Mouse (Mus musculus) heart, adult 8-10 months (tissue): Measurements from ENCODE around the gene Gsg1l. TPM values are rescaled to one million over a fixed set of nuclear protein-coding genes. Genes with fewer than 3 reads are reported as not detected.

Experiments
- DNase-seq: peaks from one replicate; pipeline ENCODE4 v3.0.0; 2022; ENCODE audit warnings: low spot score
- total RNA-seq, 4 experiments: library from RNA; stranded (reverse); gene quantifications; 2 replicates each; pipeline ENCODE4 v1.2.4; 2022

Gsg1l gene
- total RNA-seq, 4 experiments from 2014 or later: 10.3 to 15.2 (median 13.1) TPM

DNA sequence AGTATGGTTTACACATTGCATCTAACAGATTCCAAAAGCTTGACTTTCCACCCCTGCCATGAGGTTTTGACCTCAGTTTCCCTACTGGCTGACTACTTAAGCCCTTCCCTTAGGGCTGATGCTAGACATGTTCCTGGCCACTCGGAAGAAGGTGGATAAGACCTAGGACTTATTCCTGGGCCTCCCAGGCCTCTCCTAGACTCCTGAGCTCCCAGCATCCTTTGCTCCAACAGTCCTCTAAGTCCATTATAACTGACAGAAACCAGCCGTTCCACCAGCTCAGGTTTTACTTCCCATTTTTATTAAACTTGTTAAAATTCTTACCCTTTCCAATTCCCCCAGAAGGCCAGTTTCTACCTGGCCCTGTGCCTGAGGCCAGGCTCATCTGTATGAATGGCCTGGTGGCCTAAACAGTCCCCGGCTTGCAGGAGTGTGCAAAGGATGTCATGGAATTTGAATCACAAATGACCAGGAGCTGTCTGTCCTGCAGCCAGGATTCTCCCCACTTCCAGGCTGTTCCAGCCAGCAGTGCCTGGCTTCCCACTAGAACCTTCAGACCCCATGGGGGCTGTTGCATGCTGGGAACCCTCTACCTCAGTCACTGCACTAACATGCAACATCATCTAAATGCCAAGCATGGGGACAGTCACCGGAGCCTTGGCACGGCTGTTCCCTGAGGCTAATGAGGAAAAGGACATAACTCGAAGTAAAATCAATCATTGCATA is 139.7 kb downstream of the Gsg1l start:
- no peak for DNase-seq

DNA sequence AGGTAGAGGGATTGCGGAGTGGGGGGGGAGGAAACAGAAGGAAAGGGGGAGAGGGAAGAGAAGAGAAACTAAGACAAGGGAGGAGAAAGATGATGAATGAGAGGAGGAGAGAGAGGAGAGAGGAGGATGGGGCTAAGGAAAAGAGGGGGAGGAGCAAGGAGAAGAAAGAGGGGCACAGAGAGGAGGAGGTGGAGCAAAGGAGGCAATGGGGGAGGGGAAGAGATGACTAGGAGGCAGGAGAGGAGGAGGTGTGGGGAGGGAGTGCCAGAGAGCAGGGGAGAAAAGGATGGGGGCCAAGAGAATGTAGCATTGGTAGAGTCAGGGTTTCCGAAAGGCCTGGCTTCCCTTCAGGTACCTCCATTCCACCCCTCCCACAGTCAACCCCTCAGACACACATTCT is 147.9 kb downstream of the Gsg1l start:
- no peak for DNase-seq

DNA sequence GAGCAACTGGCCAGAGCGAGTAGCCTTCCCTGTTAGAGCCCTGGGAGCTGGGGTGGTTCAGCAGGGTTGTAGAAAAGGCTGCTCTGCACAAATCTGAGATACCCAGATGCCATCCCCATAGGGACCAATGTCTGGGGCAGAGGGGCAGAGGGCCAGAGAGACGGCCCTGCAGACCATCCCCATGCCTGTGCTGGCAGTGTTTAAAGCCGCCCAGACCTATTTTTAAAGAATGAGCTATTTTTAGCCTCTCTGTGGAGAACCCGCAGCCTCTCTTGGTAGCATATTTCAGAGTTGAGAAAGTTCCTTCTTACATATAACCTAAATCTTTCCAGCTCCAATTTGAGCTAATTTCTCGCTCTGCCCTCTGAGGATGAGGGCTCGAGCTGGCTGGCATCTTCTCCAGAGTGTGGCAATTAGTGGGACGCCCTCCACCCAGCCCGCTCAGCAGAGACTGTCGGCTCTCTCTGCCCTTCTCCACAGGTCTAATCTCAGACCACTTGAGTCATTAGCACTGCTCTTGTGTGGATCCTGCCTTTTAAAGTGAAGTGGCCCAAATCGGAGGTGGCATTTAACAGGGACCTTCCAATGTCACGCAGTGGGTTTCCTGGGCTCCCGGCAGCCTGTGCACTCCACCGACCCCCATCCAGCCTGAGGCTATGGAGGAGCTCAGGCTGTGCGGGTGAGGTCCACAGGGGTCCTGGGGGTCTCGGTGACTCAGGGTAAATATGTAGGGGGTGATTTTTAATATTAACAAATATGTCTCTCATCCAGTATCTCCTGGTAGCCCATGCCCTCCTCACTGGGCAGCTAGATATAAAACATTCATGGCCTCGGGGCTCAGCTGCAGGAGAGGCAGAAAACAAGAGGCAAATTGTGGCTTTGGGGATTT is 148.6 kb downstream of the Gsg1l start:
- peak; percentile 12 for DNase-seq

DNA sequence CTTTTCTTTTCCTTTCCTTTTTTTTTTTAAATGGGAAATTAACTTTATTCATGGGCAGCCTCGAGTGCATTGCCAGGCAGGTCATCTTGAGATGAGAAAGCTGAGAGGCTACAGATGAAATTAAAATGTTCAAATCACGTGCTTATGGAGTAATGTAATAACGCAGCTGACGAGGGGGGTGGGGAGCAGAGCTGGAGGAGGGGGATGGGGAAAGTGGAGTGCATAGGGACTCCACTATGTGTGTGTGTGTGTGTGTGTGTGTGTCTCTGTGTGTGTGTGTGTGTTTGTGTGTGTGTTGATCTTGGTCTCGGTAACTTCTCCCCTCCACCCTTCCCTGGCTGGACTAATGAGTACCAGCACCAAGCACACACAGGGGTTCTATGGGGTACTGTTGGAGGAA is 150.6 kb downstream of the Gsg1l start:
- DNase-seq: no peak

DNA sequence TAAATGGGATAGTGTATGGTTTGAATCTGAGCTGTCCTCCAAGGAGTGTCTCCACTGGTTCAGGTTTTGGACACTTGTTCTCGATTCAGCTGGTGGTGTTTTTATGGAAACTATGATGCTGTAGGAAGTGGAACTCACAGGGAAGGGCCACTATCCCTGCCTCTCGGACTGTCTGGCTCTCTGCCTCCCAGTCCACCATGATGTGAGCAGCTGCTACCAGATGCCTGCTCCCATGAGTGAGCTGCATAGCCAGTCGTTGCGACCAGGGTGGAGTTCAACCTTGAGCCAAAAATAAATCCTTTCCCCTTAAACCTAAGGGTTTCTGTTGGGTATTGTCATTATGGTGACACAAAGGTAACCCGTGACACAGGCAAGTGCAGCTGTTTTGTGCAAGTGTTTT is 158.2 kb downstream of the Gsg1l start:
- no peak for DNase-seq

DNA sequence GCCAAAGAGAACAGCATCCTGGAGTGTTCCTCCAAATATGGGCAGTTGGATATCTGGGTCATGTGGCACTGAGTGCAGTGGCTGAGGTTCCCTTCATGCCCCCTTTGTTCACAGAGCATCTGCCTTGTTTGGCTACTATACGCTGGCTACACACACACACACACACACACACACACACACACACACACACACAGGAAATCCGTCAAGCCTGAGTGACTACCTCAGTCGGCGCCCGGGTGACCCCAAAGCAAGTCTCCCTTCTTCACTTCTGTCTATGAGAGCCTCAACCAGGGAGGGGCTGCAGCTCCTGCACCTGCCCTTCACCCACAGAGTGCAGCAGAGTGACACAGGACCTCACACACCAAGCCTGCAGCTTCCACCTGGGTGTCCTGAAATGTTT is 161.4 kb downstream of the Gsg1l start:
- DNase-seq: no peak

DNA sequence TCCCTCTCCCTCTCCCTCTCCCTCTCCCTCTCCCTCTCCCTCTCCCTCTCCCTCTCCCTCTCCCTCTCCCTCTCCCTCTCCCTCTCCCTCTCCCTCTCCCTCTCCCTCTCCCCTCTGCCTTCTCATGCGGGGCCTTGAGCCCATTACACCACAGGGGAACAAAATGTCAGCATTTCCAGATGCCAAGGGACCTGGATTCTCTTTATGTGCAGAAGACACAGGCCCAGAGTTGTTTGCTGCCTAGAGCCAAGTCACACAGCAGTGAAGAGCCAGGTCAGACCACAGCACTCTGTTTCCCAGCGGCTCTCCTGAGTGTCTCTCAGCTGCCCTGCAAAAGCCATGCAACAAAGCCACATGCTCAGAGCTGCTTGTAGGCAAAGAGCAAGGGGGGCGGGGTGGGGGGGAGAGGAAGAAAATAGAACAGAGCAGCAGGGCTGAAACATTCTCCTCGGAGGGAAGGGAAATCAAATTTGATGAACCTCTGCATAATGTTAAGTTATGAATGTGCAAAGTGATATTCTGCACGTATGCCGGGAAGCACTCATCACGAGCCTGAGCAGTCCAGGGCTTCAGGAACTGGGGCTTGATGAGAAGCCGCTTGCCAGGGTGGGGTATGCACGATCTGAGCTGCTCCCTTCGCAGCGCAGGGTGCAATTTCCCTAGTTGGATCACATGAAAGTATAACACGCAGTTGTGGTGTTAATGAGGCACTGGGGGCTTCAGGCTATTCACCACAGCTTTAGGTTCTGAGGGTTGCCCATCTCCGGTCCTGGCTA is 181.6 kb downstream of the Gsg1l start:
- no peak for DNase-seq

DNA sequence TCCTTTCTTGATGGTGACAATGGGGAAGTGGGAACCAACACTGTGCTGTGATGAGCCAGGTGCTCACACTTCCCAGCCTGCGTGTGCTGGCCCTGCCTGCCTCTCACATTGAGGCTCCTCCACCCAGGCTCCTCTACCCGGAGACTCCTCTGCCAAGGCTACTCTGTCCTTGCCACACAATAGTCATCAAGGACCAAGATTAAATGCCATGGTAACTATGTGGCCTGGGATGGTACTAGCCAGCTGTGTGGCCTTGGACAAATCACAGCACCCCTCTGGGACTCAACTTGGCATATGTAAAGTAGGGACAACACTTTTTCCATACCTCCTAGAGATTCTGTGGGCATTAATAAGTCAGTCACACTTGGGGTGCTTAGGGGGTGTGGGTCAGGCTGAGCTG is 182.3 kb downstream of the Gsg1l start:
- no peak for DNase-seq

DNA sequence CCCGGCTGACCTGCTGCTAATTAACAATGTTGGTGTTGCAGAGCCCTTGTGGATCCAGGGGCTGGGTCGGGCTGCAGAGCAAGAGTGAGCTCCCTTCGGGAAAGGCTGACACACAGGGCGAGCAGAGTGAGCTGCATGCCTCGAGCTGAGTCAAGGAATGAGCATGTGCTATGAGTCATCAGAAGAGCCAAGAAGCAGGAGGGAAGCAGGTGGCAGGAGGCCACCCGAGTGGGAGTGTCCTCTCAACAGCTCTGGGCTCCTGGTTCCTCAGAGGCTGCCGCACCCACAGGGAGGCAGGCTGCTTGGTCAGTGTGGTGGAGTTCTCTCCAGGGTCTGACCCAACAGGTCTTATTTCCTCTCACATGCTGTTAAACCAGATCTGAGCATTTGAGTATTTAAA is 183.2 kb downstream of the Gsg1l start:
- peak; percentile 31 for DNase-seq

DNA sequence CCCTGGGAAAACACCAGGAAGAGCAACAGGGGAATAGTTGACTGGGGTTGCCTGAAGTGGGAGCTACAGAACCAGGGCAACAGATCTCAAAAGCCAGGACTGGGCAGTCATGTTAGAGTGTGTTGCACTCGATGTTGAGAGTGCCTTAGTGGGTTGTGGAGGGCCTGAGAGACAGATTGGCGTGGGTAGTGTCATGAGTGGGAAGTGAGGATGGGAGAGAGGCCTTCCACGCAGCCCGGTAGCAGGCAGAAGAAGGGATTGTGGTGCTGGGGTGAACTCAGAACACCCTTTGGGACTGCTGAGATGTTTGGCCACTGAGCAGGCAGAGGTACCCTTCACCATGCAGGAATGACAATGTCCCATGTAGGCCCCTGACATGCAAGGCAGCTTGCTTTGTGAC is 185.2 kb downstream of the Gsg1l start:
- DNase-seq: no peak

DNA sequence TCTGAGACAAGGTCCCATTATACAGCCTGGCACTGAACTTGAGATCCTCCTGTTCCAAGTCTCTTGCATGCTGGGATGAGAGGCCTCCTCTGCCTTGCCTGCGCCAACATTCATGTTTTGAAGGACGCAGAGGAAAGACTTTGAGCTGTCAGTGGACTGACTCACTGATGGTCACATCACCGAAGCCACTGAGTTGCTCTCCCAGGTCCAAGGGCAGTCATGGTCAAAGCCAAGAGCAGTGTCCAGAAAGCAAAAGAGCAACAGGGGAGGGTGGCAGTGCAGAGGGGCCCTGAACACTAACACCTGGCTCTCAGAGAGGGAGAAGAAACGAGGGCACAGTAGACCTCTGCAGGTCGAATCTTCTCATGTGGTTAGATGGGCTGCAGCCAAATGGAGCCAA is 188.6 kb downstream of the Gsg1l start:
- no peak for DNase-seq

DNA sequence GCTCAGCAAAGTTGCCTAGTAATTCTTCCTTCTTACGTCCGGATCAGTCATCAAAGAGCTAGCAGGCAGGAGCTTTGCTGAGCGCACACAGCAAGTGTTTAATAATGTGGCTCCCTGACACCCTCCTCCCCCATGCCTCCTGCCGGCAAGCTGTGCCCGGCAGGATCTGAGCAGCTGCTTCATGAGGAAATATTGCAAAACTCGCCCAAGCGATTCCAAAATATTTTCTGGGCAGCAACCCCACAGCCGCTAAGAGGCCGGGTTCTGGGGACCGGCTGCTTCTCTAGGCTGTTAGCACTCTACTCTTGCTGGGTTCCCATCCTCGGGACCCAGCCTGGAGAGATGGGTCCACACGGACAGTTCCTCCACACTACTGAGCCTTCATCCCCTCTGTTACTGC is 193.8 kb downstream of the Gsg1l start:
- DNase-seq: peak; percentile 26

DNA sequence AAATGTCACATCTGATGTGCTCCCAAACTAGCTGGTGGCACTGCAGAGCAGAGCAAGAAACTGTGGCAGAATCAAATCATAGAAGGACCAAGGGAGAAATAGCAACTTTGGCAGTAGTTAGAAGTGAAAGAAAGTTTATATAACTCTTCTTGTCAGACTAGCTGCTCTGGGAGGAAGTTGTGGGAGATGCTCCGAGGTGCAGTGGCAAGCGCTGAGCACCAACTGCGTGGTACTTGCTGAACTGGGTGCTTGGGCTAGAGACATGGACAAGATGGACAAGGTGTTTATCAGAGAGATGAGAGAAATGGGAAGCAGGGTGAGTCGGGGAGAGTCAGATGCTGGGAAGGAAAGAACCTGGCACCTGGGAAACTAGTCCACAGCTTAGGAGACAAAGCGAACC is 194.4 kb downstream of the Gsg1l start:
- DNase-seq: no peak

DNA sequence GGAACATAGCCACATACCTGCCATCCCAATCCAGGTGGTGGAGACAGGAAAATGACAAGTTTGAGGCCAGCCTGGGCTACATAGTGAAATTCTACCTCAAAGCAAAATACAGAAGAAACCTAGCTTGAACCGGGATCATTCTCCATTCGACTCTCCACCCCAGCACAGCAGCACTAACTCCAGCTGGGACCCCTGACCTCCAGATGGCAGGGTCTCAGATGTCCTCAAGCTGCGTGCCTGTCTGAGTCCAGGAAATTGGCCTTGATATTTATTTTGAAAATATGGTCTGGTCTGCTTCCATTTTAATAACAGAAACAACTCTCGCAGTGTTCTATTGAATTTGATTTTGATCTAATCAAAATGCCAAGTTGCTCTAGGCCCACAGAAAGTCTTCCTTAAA is 195.1 kb downstream of the Gsg1l start:
- DNase-seq: no peak

DNA sequence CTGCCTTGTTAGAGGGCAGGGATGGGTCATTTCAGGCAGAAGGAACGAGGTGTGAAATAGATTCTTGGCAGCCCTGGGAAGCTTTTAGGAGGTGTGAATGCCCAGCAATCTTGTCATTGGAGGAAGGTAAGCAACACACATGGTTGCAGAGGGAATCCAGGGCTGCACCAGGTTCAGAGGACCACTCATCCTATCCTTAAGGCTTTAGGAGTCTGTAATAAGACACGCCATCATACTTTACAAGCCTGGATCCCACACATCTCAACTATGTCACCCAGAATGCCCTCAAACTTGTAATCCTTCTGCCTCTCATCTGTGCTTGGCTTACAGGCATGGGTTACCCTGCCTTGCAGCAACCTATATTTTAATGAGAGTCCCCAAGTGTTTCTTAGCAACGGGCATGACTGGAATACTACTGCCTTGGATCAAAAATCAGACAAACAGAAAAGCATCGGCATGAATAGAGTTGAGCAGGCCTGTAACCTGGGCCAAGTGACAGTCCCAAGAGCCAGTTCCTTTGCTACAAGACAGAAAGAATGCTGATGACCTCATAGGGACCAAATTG is 196.0 kb downstream of the Gsg1l start:
- DNase-seq: no peak

DNA sequence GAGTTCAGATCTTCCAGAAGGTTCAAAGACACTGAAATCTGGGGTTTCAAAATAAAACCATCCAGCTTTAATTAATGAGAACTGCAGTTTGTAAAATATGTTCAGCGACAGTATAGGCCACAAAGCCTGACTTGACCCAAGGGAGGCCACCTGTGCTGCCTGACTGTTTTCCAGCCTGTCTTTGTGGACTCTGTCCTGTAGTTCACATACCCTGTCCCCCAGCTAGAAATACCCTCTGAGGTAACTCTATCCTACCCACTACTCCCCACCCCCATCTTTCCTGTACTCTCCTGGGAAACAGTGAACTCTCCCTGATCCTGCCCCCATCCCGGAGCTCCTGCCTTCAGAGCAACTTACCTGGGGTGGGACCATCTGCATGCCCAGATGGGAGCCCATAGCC is 199.0 kb downstream of the Gsg1l start:
- DNase-seq: no peak

DNA sequence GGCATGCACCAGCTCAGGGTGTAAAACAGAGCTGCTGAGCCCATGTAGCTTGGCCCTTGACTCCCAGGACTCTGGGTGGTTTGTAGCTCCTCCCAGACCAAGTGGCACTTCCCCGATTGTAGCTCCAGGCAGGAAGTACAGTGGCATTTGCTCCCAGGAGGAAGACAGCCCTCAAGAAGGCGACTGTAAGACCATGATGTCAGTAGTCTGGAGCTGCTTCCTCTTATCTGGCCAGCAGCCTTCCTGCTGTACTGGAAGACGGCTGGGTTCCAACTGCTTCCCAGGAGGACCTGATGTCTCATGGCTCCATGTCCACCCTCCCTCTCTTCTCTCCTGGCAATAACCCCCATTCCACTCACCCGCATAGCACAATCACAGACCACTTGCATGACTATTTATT is 204.2 kb downstream of the Gsg1l start:
- peak; percentile 22 for DNase-seq

DNA sequence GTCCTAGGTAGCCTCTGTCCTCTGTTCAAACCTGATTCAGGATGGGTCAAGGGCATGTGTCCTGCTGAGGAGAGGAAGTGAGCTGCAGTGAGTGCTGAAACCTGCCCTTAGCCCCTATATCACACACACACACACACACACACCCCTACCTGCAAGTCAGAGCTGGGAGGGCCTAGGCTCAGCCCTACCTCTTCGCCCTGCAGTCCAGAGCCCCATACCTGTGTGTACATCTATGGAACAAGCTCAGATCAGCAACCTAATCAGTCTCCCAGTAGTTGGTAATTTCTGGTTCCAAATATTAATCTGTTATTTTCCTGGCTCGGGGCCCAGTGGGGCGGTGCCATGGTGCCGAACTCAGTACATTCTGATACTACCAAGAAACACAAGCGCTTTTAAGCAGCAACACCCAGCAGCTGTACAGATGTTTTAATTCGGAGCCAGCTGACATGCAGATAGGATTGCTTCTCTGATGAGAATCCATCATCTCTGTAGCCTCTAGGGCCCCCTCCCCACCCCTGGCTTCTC is 208.2 kb downstream of the Gsg1l start:
- DNase-seq: no peak

DNA sequence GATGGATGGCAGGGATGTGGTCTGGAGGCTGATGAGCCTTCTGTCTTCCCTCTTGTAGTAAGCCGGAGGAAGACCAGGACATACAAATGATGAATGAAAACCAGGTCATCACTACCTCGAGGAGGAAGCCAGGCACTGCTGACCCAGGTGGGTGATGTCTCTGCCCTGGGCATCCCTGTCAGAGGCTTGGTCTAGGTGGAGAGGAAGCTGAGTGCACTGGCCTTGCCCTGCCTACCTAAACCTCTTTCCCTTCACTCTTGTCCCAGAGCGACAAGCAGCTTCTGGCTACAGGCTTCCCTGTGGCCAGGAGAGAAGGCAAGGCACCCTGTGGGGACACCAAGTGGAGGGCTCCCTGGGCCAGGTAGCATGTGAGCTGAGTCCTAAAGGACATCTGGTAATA is 209.3 kb downstream of the Gsg1l start:
- DNase-seq: no peak

DNA sequence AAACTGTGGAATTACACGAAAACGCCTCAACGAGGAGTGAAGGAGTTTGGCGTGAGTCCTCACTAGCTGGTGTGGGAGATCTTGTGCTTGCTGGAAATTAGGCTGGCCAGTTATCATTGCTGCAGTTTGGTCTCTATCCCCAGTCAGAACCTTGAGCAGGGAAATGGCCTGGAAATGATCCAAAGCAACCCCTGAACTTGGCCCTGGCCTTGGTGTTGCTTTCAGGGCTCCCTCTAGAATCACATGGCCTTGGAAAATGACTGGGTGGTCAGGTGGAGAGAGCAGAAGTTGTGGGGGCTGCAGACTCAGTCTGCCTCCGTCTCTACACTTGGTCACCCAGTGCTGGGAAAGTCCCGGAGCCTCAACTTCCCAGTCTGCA is 210.0 kb downstream of the Gsg1l start:
- DNase-seq: no peak

DNA sequence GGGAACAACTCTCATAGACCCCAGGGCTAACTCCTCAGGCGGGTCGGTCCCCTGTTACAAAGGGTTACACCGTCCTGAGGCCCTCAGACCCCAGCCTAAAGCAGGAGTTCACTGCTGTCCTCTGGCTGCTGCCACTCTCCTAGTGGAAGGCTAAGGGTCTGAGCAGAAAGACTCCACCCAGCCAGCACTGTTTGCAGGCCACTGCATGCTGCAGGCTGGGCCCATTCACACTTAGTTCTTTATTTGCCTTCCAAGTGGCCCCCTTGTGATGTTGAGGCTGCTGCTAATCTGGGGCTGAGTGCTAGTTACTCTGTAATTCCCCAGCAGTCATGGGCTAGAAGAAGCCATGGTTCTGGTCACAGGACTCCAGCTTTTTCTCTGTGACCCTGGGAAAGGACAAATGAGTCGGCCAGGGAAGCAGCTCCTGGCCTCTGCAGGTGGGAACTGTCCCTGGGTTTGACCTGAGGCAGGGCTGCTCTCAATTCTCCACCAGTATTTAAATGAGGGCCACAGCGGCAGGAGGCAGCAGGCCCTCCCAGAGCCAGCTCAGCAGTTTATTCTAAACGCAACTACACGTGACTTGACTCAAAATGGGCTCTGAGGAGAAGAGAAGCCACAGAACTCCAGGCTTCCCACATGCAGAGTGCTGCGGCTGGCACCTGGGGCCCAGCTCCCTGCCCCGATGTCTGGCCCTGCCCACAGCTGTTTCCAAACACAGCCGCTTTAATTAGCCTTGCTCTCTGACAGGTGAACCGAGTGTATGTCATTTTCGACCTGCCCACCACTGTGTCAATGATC is 210.6 kb downstream of the Gsg1l start:
- DNase-seq: no peak
